Mouse (Mus musculus) forebrain, embryonic 11.5 days (tissue): ENCODE data around the gene Fundc1. TPM values are rescaled to one million over a fixed set of nuclear protein-coding genes. Genes with fewer than 3 reads are reported as not detected.

Source experiments
- ATAC-seq: fragments of 200-750 bp; cut with Nextera tagmentation; replicated peaks from 2 replicates; pipeline ENCODE4 v1.8.0; 2017; ENCODE audit warnings: moderate TSS enrichment; ENCODE audit not compliant: low FRiP score
- DNase-seq: peaks from one replicate; pipeline ENCODE4 v3.0.0-alpha.2; 2017; ENCODE audit warnings: low spot score
- H3K27ac ChIP-seq: fragments of 300-500 bp; sonication (generic); 2 replicates; pipeline ENCODE4 v1.5.1; 2014; ENCODE audit warnings: low read depth, low read length
- H3K27me3 ChIP-seq: fragments of 300-500 bp; sonication (generic); 2 replicates; pipeline ENCODE4 v1.6.1; 2014; ENCODE audit warnings: mild to moderate bottlenecking, low read length, mixed read lengths; ENCODE audit not compliant: control insufficient read depth, insufficient read depth
- H3K36me3 ChIP-seq: fragments of 300-500 bp; sonication (generic); 2 replicates; pipeline ENCODE4 v1.6.1; 2014; ENCODE audit warnings: mild to moderate bottlenecking, low read length, moderate library complexity, mixed read lengths; ENCODE audit not compliant: control insufficient read depth, insufficient read depth
- H3K4me1 ChIP-seq: fragments of 300-500 bp; sonication (generic); replicated peaks from 2 replicates; pipeline ENCODE4 v1.6.1; 2014; ENCODE audit warnings: low read length, mixed read lengths; ENCODE audit not compliant: control insufficient read depth, insufficient read depth
- H3K4me2 ChIP-seq: fragments of 300-500 bp; sonication (generic); 2 replicates; pipeline ENCODE4 v1.6.1; 2014; ENCODE audit warnings: low read depth, mild to moderate bottlenecking, low read length, moderate library complexity, mixed read lengths; ENCODE audit not compliant: severe bottlenecking
- H3K4me3 ChIP-seq: fragments of 300-500 bp; sonication (generic); 2 replicates; pipeline ENCODE4 v1.5.1; 2014; ENCODE audit warnings: low read depth, low read length
- H3K9ac ChIP-seq: fragments of 300-500 bp; sonication (generic); 2 replicates; pipeline ENCODE4 v1.6.1; 2014; ENCODE audit warnings: low read length
- H3K9me3 ChIP-seq: fragments of 300-500 bp; sonication (generic); 2 replicates; pipeline ENCODE4 v1.6.1; 2016; ENCODE audit warnings: low read length, mixed read lengths; ENCODE audit not compliant: control insufficient read depth
- WGBS: fragments of 180-500 bp; shearing (Covaris S2); extraction: QIAGEN DNeasy Blood & Tissue Kit; methylation state at CpG from one replicate; pipeline ENCODE4 v1.1.7; 2014; 5-methylcytosine and 5-hydroxymethylcytosine counted together
- polyA plus RNA-seq: library from polyadenylated mRNA; unstranded; fragments of >200 nt; fragmentation: Nextera tagmentation; extraction: Ambion mirVana; gene quantifications from 2 replicates; pipeline ENCODE4 v1.2.1, GENCODE M21; 2014

Gene Fundc1
- 47.4 and 49.7 TPM in 2 replicates for polyA plus RNA-seq

DNA sequence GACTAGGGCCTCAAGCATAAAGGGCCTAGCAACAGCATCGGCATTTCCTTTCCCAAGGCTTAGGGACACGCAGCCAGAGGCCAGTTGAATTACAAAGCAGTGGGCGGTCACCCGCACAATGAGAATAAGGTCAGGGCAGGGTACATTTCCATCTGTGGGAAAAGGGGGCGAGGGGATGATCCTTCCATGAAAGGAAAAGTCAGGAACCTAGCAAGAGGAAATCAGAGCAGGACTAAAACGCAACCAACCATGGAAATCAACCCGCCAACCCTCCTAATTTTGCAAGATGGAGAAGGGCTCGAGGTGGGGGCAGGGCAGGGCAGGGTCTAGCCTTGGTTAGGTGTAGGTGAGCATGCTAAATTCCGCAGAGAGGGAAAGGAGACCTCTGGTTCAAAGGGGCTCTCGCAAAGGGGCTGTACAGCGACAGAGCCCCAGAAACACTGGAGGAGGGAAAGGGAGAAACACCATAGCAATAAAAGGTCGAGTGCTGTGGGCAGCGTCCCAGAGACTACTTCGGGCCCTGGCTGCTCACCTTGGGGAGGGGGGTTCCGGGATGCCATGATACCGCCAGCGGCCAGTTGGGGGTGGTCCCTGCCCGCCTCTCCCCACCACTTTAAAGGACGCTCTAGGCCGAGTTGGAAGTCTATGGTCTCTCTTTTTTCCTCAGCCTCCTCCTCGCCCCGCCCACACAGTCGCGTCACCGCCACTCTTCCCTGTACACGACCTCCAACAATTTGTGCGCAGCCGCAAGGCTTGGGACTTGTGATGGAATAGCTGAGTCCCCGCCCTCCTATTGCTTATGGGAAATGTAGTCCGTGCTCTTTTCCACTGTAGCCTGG, at the start of gene Fundc1:
Gene Fundc1, minus strand, starts transcription at position 705 of the 839 bp plus-strand sequence.
- peak within 1 kb of the TSS; percentile 57 for H3K9ac ChIP-seq
- peak; percentile 99 for ATAC-seq
- H3K4me2 ChIP-seq = peak within 1 kb of the TSS; percentile 45
- WGBS = 10% methylated on average over 30 of the region's 30 CpGs
- peak within 1 kb of the TSS; percentile 86 for H3K27ac ChIP-seq
- DNase-seq = peak; percentile 93
- H3K4me1 ChIP-seq = no peaks in the 10 kb centered on the region
- H3K4me3 ChIP-seq = peak within 1 kb of the TSS; percentile 37
- no peaks in the 10 kb centered on the region for H3K27me3 ChIP-seq
- no peaks in the 10 kb centered on the region for H3K9me3 ChIP-seq
- no peaks in the 10 kb centered on the region for H3K36me3 ChIP-seq

DNA sequence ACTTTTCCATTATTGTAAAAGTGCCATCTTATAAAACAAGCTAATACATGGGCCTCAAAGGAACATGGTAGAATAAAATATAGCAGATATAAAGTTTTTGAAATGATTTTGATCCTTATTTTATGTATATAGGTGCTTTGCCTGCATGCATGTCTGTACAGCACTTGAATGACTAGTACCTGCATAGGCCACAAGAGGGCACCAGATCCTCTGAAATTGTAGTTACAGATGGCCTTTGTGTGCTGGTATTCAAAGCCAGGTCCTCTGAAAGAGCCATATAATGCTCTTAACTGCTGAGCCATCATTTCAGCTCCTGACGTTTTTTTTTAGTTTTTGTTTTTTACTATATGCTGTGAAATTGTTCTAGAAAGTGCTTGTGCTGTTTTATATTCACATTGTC, 39.1 kb upstream of the Fundc1 start:
- Histone ChIP-seq H3K27me3 (no peaks in the 10 kb centered on the region), H3K4me2 (no peak overlapping the region), H3K36me3 (no peaks in the 10 kb centered on the region), H3K27ac (no peak overlapping the region), H3K4me1 (no peaks in the 10 kb centered on the region), H3K4me3 (no peak overlapping the region), H3K9me3 (no peaks in the 10 kb centered on the region), H3K9ac (no peak overlapping the region)
- 74% methylated on average over 1 of the region's 1 CpGs for WGBS
- no peak for ATAC-seq
- no peak for DNase-seq

DNA sequence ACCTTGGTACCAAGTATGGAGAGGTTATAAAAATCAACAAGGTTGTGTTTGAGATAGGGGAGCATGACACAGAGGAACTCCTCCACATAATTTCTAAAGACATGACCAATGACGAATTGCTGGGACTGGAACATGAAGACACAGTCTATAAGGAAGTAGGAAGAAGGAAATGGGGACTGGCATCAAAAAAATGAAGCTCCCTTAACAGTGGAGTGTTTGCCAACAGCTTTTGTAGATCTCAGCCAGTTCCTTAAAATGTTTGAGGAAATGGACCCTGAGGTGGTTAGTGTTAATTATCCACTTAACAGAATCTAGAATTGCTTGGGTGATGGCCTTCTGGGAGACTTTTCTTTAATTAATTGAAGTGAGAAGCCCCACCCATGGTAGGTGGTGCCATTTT, 36.6 kb upstream of the Fundc1 start:
- ATAC-seq = no peak
- no peaks in the 10 kb centered on the region for H3K36me3 ChIP-seq
- H3K9me3 ChIP-seq = no peaks in the 10 kb centered on the region
- 81% methylated on average over 1 of the region's 1 CpGs for WGBS
- H3K9ac ChIP-seq = no peak overlapping the region
- no peak overlapping the region for H3K4me2 ChIP-seq
- DNase-seq = no peak
- no peaks in the 10 kb centered on the region for H3K27me3 ChIP-seq
- H3K27ac ChIP-seq = no peak overlapping the region
- no peaks in the 10 kb centered on the region for H3K4me1 ChIP-seq
- no peak overlapping the region for H3K4me3 ChIP-seq

DNA sequence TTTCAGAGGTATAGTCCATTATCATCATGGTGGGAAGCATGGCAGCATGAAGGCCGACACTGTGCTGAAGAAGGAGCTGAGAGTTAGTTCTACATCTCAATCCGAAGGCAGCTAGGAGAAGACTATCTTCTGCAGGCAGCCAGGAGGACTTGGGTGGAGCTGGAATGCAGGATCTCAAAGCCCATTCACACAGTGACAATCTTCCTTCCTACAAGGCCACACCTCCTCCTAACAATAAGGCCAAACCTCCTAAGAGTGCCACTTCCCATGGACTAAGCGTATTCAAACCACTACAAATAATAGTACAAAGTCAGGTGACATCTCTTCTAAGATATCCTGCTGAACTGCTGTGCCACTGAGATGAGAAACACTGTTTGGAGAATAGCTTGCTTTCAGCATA, 35.5 kb upstream of the Fundc1 start:
- ATAC-seq (no peak), DNase-seq (no peak)
- Histone ChIP-seq H3K4me1 (no peaks in the 10 kb centered on the region), H3K27me3 (no peaks in the 10 kb centered on the region), H3K4me2 (no peak overlapping the region), H3K9ac (no peak overlapping the region), H3K9me3 (no peaks in the 10 kb centered on the region), H3K27ac (no peak overlapping the region), H3K36me3 (no peaks in the 10 kb centered on the region), H3K4me3 (no peak overlapping the region)
- WGBS = 86% methylated on average over 3 of the region's 3 CpGs

DNA sequence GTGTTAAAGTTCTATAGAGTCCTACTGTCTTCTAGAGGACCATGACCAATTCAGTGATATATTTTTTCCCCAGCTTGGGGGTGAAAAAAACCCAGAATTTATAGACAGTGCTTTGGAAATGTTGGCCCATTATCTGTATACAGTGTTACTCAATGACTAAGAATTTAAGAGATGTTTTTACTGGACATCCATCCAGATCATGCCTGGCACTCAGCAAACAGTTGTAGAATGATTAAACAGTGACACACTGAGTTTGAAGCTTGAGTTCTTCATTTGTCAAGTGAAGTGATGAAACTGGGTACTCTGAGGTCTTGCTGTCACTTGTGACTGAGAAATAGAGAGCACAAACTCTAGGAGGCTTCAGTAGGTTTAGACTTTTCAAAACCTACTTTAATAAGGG, 21.2 kb upstream of the Fundc1 start:
- no peaks in the 10 kb centered on the region for H3K9me3 ChIP-seq
- DNase-seq = no peak
- no peaks in the 10 kb centered on the region for H3K27me3 ChIP-seq
- no peak overlapping the region for H3K27ac ChIP-seq
- H3K4me1 ChIP-seq = no peaks in the 10 kb centered on the region
- ATAC-seq = no peak
- H3K9ac ChIP-seq = no peak overlapping the region
- no peaks in the 10 kb centered on the region for H3K36me3 ChIP-seq
- no peak overlapping the region for H3K4me2 ChIP-seq
- H3K4me3 ChIP-seq = no peak overlapping the region

DNA sequence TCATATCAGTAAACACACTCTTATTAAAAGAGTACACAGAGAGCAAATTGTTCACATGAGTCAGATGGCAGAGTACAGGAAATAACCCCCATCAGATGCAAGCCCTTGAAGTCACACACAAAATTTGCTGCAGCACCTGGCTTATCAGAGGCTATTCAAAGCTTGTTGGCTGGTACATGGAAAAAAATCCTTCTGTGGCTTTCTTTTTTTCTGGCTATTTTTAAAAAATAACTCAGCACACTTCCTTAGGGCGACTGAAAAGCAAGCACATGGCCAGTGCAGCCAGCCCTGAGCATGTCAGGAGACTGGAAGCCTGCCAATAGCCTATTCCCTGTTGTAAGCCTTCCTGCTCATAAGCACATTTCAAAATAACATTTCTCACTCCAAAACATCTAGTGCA, 18.6 kb upstream of the Fundc1 start:
- DNase-seq (no peak), ATAC-seq (no peak)
- no peaks in the 10 kb centered on the region for H3K27me3 ChIP-seq
- H3K9me3 ChIP-seq = no peaks in the 10 kb centered on the region
- no peaks in the 10 kb centered on the region for H3K36me3 ChIP-seq
- WGBS = 44% methylated on average over 1 of the region's 1 CpGs
- H3K27ac ChIP-seq = no peak overlapping the region
- no peak overlapping the region for H3K9ac ChIP-seq
- no peaks in the 10 kb centered on the region for H3K4me1 ChIP-seq
- H3K4me2 ChIP-seq = no peak overlapping the region
- H3K4me3 ChIP-seq = no peak overlapping the region

DNA sequence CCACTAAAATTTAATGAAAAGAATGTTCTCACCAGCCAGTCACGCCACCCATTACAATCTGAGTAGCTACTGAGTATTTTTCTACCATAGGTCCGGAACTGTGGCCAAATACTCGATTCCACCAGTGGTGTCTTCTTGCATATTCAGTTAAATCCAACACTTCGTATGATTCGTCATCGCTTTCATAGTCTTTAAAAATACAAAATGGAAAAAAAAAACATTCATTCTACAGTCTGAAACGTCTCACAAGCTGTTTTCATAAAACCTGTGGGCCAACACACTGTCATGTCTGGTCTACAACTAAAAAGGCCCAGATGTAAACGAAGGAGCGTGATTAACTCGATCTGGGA, 879 bp downstream of the Fundc1 start:
- Histone ChIP-seq H3K4me2 (peak overlapping the region; percentile 45), H3K4me3 (peak overlapping the region; percentile 37), H3K27ac (peak overlapping the region; percentile 86; the same call in 1 of the 2 replicates), H3K36me3 (no peaks in the 10 kb centered on the region), H3K9me3 (no peaks in the 10 kb centered on the region), H3K4me1 (no peaks in the 10 kb centered on the region), H3K9ac (peak overlapping the region; percentile 57), H3K27me3 (no peaks in the 10 kb centered on the region)
- ATAC-seq (no peak), DNase-seq (no peak)
- WGBS = 28% methylated on average over 10 of the region's 10 CpGs

DNA sequence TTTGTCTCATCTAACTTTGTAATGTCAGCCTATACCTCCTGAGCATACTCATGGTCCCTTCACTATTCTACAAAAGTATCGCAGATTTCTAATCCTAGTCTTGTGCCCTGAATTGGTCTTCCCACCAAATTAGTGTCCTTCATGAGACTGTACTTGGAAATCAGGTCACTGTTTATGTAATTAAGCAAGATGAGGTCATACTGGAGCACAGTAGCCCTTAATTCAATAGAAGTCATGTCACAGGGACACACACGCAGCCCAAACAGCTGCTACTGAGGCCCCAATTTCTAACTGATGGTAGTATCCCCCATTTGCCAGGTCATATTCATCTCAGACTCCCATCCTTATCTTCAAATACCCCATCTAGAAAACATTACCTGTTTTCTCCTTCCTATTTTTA, 3.5 kb downstream of the Fundc1 start:
- Histone ChIP-seq H3K27me3 (no peaks in the 10 kb centered on the region), H3K9ac (no peak overlapping the region), H3K27ac (no peak overlapping the region), H3K36me3 (no peaks in the 10 kb centered on the region), H3K4me1 (no peaks in the 10 kb centered on the region), H3K4me2 (no peak overlapping the region), H3K9me3 (no peaks in the 10 kb centered on the region), H3K4me3 (no peak overlapping the region)
- DNase-seq (no peak), ATAC-seq (no peak)
- WGBS = 85% methylated on average over 2 of the region's 2 CpGs

DNA sequence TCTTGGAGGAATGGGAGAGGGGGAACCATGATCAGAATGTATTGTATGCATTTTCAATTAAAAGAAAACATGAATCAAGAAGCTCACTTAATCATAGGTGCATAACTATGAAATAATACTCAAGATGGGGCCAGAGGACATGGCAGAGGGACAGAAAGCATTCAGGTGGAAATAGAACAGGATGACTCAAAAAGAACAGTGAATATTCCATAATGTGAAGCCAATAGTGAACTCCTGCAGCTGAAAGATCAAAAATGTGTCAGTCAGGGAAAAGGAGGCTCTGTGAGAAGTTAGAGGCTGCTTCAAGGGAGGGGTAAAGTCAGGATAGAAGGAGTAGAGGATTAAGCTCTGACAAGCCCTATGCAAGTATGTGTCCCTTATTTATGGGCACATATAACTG, 6.4 kb downstream of the Fundc1 start:
- no peaks in the 10 kb centered on the region for H3K36me3 ChIP-seq
- no peaks in the 10 kb centered on the region for H3K9me3 ChIP-seq
- no peak overlapping the region for H3K27ac ChIP-seq
- H3K9ac ChIP-seq = no peak overlapping the region
- no peak overlapping the region for H3K4me3 ChIP-seq
- no peak for DNase-seq
- no peak overlapping the region for H3K4me2 ChIP-seq
- H3K27me3 ChIP-seq = no peaks in the 10 kb centered on the region
- ATAC-seq = no peak
- no peaks in the 10 kb centered on the region for H3K4me1 ChIP-seq
